Mouse (Mus musculus) liver, embryonic 13.5 days (tissue): ENCODE results near the gene Gsx2. TPM values are rescaled to one million over a fixed set of nuclear protein-coding genes. Genes with fewer than 3 reads are reported as not detected.
A peak's percentile ranks its signal among the peaks of the same experiment; 100 is the strongest.

Source experiments
- ATAC-seq: fragments of 200-750 bp; cut with Nextera tagmentation; 2 replicates; pipeline ENCODE4 v1.8.0; 2017; ENCODE audit warnings: low read depth, mild to moderate bottlenecking, moderate number of reproducible peaks, moderate library complexity
- DNase-seq: peaks from one replicate; pipeline ENCODE4 v3.0.0; 2022
- H3K27ac ChIP-seq: fragments of 300-500 bp; sonication (generic); 2 replicates; pipeline ENCODE4 v1.5.1; 2015; ENCODE audit warnings: moderate library complexity, mild to moderate bottlenecking, inconsistent platforms
- H3K27me3 ChIP-seq: fragments of 300-500 bp; sonication (generic); 2 replicates; pipeline ENCODE4 v1.6.1; 2015; ENCODE audit warnings: mild to moderate bottlenecking, inconsistent platforms
- H3K36me3 ChIP-seq: fragments of 300-500 bp; sonication (generic); 2 replicates; pipeline ENCODE4 v1.6.1; 2015; ENCODE audit warnings: mild to moderate bottlenecking, inconsistent platforms
- H3K4me1 ChIP-seq: fragments of 300-500 bp; sonication (generic); replicated peaks from 2 replicates; pipeline ENCODE4 v1.6.1; 2015; ENCODE audit warnings: inconsistent platforms
- H3K4me2 ChIP-seq: fragments of 300-500 bp; sonication (generic); 2 replicates; pipeline ENCODE4 v1.6.1; 2015; ENCODE audit warnings: inconsistent platforms, mild to moderate bottlenecking, moderate library complexity
- H3K4me3 ChIP-seq: fragments of 300-500 bp; sonication (generic); replicated peaks from 2 replicates; pipeline ENCODE4 v1.5.1; 2015; ENCODE audit warnings: mild to moderate bottlenecking, inconsistent platforms
- H3K9ac ChIP-seq: fragments of 300-500 bp; sonication (generic); 2 replicates; pipeline ENCODE4 v1.6.1; 2015; ENCODE audit warnings: mild to moderate bottlenecking, inconsistent platforms
- H3K9me3 ChIP-seq: fragments of 300-500 bp; sonication (generic); replicated peaks from 2 replicates; pipeline ENCODE4 v1.6.1; 2016; ENCODE audit warnings: inconsistent platforms
- WGBS: fragments of 180-500 bp; shearing (Covaris S2); methylation state at CpG from one replicate; pipeline ENCODE4 v1.1.7; 2015; ENCODE audit not compliant: insufficient replicate concordance; 5-methylcytosine and 5-hydroxymethylcytosine counted together
- polyA plus RNA-seq: library from polyadenylated mRNA; unstranded; fragments of >200 nt; fragmentation: Nextera tagmentation; extraction: Ambion mirVana; gene quantifications from 2 replicates; pipeline ENCODE4 v1.2.1, GENCODE M21; 2015

Gsx2 gene
- polyA plus RNA-seq, 1 experiment from 2014 or later, result not detected

GRCm38 (mm10) chr5:75067125-75067756, 8.2 kb upstream of the Gsx2 start:
- Histone ChIP-seq H3K9ac (no peak overlapping the region), H3K4me1 (0 out of 2 replicates have a peak, but pooled peaks cover 4% of the 10 kb centered on the region), H3K4me3 (peak overlapping the region; percentile 24), H3K4me2 (peak overlapping the region; percentile 56), H3K9me3 (no peaks in the 10 kb centered on the region), H3K27me3 (peaks cover 64% of the 10 kb centered on the region), H3K36me3 (no peaks in the 10 kb centered on the region), H3K27ac (no peak overlapping the region)
- DNase-seq (no peak), ATAC-seq (0 out of 2 replicates have a peak, but pooled peaks have one; percentile 31)
- 2% methylated on average over 30 of the region's 30 CpGs for WGBS

- DNase-seq, result no peak
- ATAC-seq, result no peak
- Histone ChIP-seq H3K9me3 (no peaks in the 10 kb centered on the region), H3K9ac (no peak overlapping the region), H3K4me3 (no peak overlapping the region), H3K36me3 (no peaks in the 10 kb centered on the region), H3K4me2 (no peak overlapping the region), H3K27me3 (peaks cover 93% of the 10 kb centered on the region), H3K27ac (no peak overlapping the region), H3K4me1 (0 out of 2 replicates have a peak, but pooled peaks cover 4% of the 10 kb centered on the region)
- 3% methylated on average over 12 of the region's 13 CpGs for WGBS
Observed at GRCm38 (mm10) chr5:75070132-75070531, 5.3 kb upstream of the Gsx2 start.

GRCm38 (mm10) chr5:75070656-75071375, 4.6 kb upstream of the Gsx2 start:
- no peak overlapping the region for H3K27ac ChIP-seq
- H3K4me2 ChIP-seq, result no peak overlapping the region
- peaks cover 99% of the 10 kb centered on the region for H3K27me3 ChIP-seq
- no peak overlapping the region for H3K9ac ChIP-seq
- H3K9me3 ChIP-seq, result no peaks in the 10 kb centered on the region
- DNase-seq (no peak), ATAC-seq (no peak)
- no peaks in the 10 kb centered on the region for H3K36me3 ChIP-seq
- no peak overlapping the region for H3K4me3 ChIP-seq
- 0 out of 2 replicates have a peak, but pooled peaks cover 6% of the 10 kb centered on the region for H3K4me1 ChIP-seq
- WGBS, result 5% methylated on average over 23 of the region's 23 CpGs

- Histone ChIP-seq H3K4me2 (no peak overlapping the region), H3K9me3 (no peaks in the 10 kb centered on the region), H3K4me1 (0 out of 2 replicates have a peak, but pooled peaks cover 8% of the 10 kb centered on the region), H3K36me3 (no peaks in the 10 kb centered on the region), H3K9ac (no peak overlapping the region), H3K4me3 (no peak overlapping the region), H3K27ac (no peak overlapping the region), H3K27me3 (peaks cover 100% of the 10 kb centered on the region)
- ATAC-seq (no peak), DNase-seq (no peak)
- 5% methylated on average over 10 of the region's 10 CpGs for WGBS
Observed at GRCm38 (mm10) chr5:75071951-75072350, 3.5 kb upstream of the Gsx2 start.

- no peak overlapping the region for H3K27ac ChIP-seq
- no peak overlapping the region for H3K4me2 ChIP-seq
- no peaks in the 10 kb centered on the region for H3K9me3 ChIP-seq
- H3K36me3 ChIP-seq, result no peaks in the 10 kb centered on the region
- DNase-seq (no peak), ATAC-seq (no peak)
- H3K4me1 ChIP-seq, result 0 out of 2 replicates have a peak, but pooled peaks cover 4% of the 10 kb centered on the region
- no peak overlapping the region for H3K9ac ChIP-seq
- H3K4me3 ChIP-seq, result no peak overlapping the region
- peaks cover 100% of the 10 kb centered on the region for H3K27me3 ChIP-seq
- 3% methylated on average over 4 of the region's 4 CpGs for WGBS
Observed at GRCm38 (mm10) chr5:75072532-75072931, 2.9 kb upstream of the Gsx2 start.

- Histone ChIP-seq H3K9ac (no peak overlapping the region), H3K4me3 (no peak overlapping the region), H3K27me3 (peaks cover 100% of the 10 kb centered on the region), H3K27ac (no peak overlapping the region), H3K9me3 (no peaks in the 10 kb centered on the region), H3K4me1 (0 out of 2 replicates have a peak, but pooled peaks cover 4% of the 10 kb centered on the region), H3K4me2 (no peak overlapping the region), H3K36me3 (no peaks in the 10 kb centered on the region)
- DNase-seq, result no peak
- ATAC-seq, result no peak
- 24% methylated on average over 1 of the region's 1 CpGs for WGBS
Observed at GRCm38 (mm10) chr5:75073167-75073566, 2.2 kb upstream of the Gsx2 start.

GRCm38 (mm10) chr5:75073684-75074083, 1.7 kb upstream of the Gsx2 start:
- Histone ChIP-seq H3K9ac (no peak overlapping the region), H3K4me3 (no peak overlapping the region), H3K4me2 (no peak overlapping the region), H3K9me3 (no peaks in the 10 kb centered on the region), H3K4me1 (0 out of 2 replicates have a peak, but pooled peaks cover 4% of the 10 kb centered on the region), H3K27me3 (peaks cover 100% of the 10 kb centered on the region), H3K27ac (no peak overlapping the region), H3K36me3 (no peaks in the 10 kb centered on the region)
- DNase-seq, result no peak
- 7% methylated on average over 3 of the region's 3 CpGs for WGBS
- no peak for ATAC-seq

- DNase-seq (no peak), ATAC-seq (no peak)
- WGBS, result 4% methylated on average over 4 of the region's 4 CpGs
- Histone ChIP-seq H3K9me3 (no peaks in the 10 kb centered on the region), H3K9ac (no peak overlapping the region), H3K27me3 (peaks cover 100% of the 10 kb centered on the region), H3K36me3 (no peaks in the 10 kb centered on the region), H3K4me3 (no peak overlapping the region), H3K27ac (no peak overlapping the region), H3K4me1 (0 out of 2 replicates have a peak, but pooled peaks cover 4% of the 10 kb centered on the region), H3K4me2 (no peak overlapping the region)
Observed at GRCm38 (mm10) chr5:75074132-75074531, 1.3 kb upstream of the Gsx2 start.

GRCm38 (mm10) chr5:75074537-75075382, 641 bp upstream of the Gsx2 start:
- Histone ChIP-seq H3K27ac (no peak overlapping the region), H3K4me1 (0 out of 2 replicates have a peak, but pooled peaks cover 4% of the 10 kb centered on the region), H3K4me2 (no peak overlapping the region), H3K4me3 (no peak overlapping the region), H3K27me3 (peaks cover 100% of the 10 kb centered on the region), H3K36me3 (no peaks in the 10 kb centered on the region), H3K9me3 (no peaks in the 10 kb centered on the region), H3K9ac (no peak overlapping the region)
- no peak for ATAC-seq
- 4% methylated on average over 15 of the region's 15 CpGs for WGBS
- DNase-seq, result no peak

GRCm38 (mm10) chr5:75076326-75077050, 1.1 kb downstream of the Gsx2 start:
- Histone ChIP-seq H3K4me1 (0 out of 2 replicates have a peak, but pooled peaks cover 4% of the 10 kb centered on the region), H3K4me3 (no peak overlapping the region), H3K9ac (no peak overlapping the region), H3K4me2 (no peak overlapping the region), H3K9me3 (no peaks in the 10 kb centered on the region), H3K27ac (no peak overlapping the region), H3K27me3 (peaks cover 100% of the 10 kb centered on the region), H3K36me3 (no peaks in the 10 kb centered on the region)
- no peak for ATAC-seq
- DNase-seq, result no peak
- WGBS, result 2% methylated on average over 17 of the region's 17 CpGs
